Mouse (Mus musculus) kidney, adult 2 months (tissue): ENCODE data around the gene Anp32e. TPM values are rescaled to one million over a fixed set of nuclear protein-coding genes. Genes with fewer than 3 reads are reported as not detected.
"Not testable (repeated sequence)": the region's sequence is repeated elsewhere in the genome, so short reads cannot be mapped to it uniquely, and the experiment has no call there.

Experiments used
- DNase-seq: peaks from one replicate; pipeline ENCODE4 v3.0.0; 2021
- H3K27ac ChIP-seq: fragments of 200-500 bp; 2 replicates; pipeline ENCODE4 v1.5.1; 2012; ENCODE audit warnings: low read depth, low read length, control low read depth, inconsistent platforms; ENCODE audit not compliant: insufficient read depth
- H3K27me3 ChIP-seq: fragments of 200-500 bp; replicated peaks from 2 replicates; pipeline ENCODE4 v1.6.1; 2012; ENCODE audit warnings: mild to moderate bottlenecking, moderate library complexity, low read length, inconsistent platforms; ENCODE audit not compliant: control insufficient read depth, insufficient read depth
- H3K36me3 ChIP-seq: fragments of 200-500 bp; 2 replicates; pipeline ENCODE4 v1.6.1; 2012; ENCODE audit warnings: mild to moderate bottlenecking, moderate library complexity, low read length, inconsistent platforms; ENCODE audit not compliant: control insufficient read depth, insufficient read depth
- H3K4me1 ChIP-seq: fragments of 200-500 bp; 2 replicates; pipeline ENCODE4 v1.6.1; 2011; ENCODE audit warnings: low read length; ENCODE audit not compliant: control insufficient read depth, insufficient read depth
- H3K4me3 ChIP-seq: fragments of 200-500 bp; 2 replicates; pipeline ENCODE4 v1.5.1; 2011; ENCODE audit warnings: mild to moderate bottlenecking, low read depth, low read length, control low read depth; ENCODE audit not compliant: insufficient read depth
- CTCF ChIP-seq: fragments of 200-500 bp; conservative IDR thresholded peaks from 2 replicates; pipeline ENCODE4 v1.5.1; 2011; ENCODE audit warnings: low read depth, mild to moderate bottlenecking, control low read depth, low read length, moderate library complexity, mixed read lengths; ENCODE audit not compliant: insufficient read depth, insufficient read length
- POLR2A ChIP-seq: fragments of 200-500 bp; IDR thresholded peaks from one replicate; pipeline ENCODE4 v1.6.1; 2011; ENCODE audit warnings: low read depth, low read length, control low read depth
- WGBS: fragments of 180-500 bp; shearing (Covaris S2); methylation state at CpG from one replicate; pipeline ENCODE4 v1.1.7; 2018; 5-methylcytosine and 5-hydroxymethylcytosine counted together
- polyA plus RNA-seq: library from polyadenylated mRNA; depleted of rRNA; stranded (reverse); fragments of >200 nt; gene quantifications from 2 replicates; pipeline ENCODE4 v1.2.3, GENCODE M21; 2012

Anp32e gene
- polyA plus RNA-seq, 1 experiment = 18.5 TPM

DNA sequence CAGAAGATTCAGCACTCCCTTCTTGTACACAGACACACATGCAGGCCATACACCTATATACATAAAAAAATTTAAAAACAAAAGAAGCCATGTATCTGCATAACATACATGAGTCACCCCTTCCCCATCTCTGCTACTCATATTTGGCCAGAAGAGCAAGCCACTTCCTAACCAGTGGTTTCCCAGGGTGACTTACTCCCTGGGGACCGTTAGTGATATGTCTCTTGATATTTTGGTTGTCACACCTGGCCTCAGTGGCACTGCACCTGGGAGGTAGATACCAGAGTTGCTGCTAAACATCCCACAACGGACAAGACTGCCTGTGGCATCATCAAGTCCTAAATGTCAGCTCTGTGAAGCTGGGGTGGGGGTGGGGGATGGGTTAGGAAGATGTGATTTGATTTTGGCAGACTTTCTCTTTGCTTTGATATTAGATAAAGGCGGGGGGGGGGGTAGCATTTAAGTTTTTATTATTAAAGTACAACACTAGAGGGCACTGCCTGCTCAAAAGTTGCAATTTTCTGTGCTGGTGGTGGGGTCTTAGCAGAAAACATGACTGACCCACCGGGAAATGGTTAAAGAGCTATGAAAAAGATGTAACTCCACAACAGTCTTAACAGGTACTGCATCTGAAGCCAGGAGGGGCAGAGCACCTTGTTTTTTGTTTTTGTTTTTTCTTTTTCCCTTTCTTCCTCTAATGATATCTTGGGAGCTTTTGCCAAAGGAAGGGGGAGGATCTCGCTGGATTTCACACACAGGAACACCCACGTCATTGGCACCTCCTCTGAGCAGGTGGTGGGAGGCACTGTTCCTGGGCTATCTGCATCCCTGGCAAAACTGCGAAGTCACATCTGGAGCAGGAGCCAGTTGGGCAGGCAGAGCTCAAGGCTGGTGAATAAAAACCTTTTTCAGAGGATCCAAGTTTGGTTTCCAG is 36.7 kb downstream of the Anp32e start:
- Histone ChIP-seq H3K4me3 (no peak overlapping the region), H3K27ac (no peak overlapping the region), H3K36me3 (no peaks in the 10 kb centered on the region), H3K27me3 (no peaks in the 10 kb centered on the region), H3K4me1 (no peaks in the 10 kb centered on the region)
- DNase-seq = no peak
- peak; percentile 35 for TF ChIP-seq CTCF
- TF ChIP-seq POLR2A = no peak
- 6% methylated on average over 7 of the region's 7 CpGs for WGBS

DNA sequence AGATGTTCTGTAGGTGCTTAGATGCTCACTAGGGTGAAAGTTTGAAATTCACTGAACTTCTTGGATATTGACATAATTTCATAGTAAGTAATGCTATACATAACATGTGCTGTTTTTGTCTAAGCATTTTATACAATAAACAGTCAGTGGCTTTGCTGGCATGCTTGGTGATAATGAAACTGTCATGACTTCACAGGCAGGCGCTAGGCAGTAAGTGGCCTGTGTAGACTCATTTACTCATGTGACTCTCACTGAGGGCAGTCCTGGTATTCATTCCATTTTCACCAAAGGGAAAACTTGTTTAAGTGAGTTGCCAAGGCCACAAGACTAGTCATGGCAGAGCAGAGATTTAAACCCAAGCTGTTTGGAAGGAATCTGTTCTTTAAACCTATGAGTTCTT is 40.2 kb downstream of the Anp32e start:
- TF ChIP-seq POLR2A = no peak
- TF ChIP-seq CTCF = no peak
- no peak for DNase-seq
- H3K27me3 ChIP-seq = no peaks in the 10 kb centered on the region
- WGBS = 94% methylated on average over 1 of the region's 1 CpGs
- no peaks in the 10 kb centered on the region for H3K36me3 ChIP-seq
- no peak overlapping the region for H3K4me3 ChIP-seq
- H3K4me1 ChIP-seq = no peaks in the 10 kb centered on the region
- H3K27ac ChIP-seq = no peak overlapping the region

DNA sequence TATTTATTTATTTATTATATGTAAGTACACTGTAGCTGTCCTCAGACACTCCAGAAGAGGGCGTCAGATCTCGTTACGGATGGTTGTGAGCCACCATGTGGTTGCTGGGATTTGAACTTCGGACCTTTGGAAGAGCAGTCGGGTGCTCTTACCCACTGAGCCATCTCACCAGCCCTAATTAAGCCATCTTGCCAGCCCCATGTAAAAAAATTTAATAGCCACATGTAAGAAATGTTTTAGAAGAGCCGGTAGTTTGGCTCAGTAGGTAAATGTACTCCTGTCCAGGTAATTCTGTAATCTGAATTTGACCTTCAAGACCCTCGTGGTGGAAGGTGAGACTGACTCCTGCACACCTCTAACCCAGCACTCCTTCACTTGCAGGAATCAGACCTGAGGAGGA is 41.6 kb downstream of the Anp32e start:
- WGBS = 53% methylated on average over 7 of the region's 7 CpGs

DNA sequence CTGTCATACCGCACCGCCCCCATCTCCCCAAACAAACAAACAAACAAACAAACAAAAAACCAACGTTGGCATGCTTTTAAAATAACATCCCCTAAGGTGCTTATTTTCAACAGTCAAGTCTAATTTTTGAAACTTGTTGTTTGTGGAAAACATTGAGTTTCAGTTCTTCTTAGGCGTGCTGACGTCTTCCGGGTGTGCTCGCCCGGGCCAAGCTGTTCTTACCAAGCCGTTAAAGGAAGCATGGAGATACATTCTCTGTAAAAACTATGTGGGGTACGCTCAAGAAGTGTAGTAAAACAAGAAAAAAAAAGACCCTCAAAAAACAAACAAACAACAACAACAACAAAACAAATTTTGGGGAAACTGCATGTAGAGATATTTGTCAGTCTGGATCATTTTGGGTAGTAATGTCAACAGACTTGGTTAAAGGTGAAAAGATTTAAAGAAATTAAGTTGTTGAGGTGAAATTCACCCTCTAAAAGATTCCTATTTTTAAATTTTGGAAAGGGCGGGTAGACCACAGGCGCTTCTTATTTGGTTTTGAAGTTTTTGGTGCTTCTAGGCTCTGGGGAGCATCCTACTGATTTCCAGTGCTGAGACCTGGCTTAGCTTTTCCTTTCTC is 43.3 kb downstream of the Anp32e start:
- Histone ChIP-seq H3K36me3 (no peaks in the 10 kb centered on the region), H3K4me1 (no peaks in the 10 kb centered on the region), H3K27me3 (no peaks in the 10 kb centered on the region), H3K4me3 (no peak overlapping the region), H3K27ac (no peak overlapping the region)
- TF ChIP-seq POLR2A = no peak
- no peak for TF ChIP-seq CTCF
- 80% methylated on average over 12 of the region's 12 CpGs for WGBS
- no peak for DNase-seq

More for the DNA sequence above, 41.6 kb downstream of the Anp32e start:
- not testable (repeated sequence) for H3K27me3 ChIP-seq, H3K4me3 ChIP-seq, H3K36me3 ChIP-seq, DNase-seq, H3K27ac ChIP-seq, H3K4me1 ChIP-seq

DNA sequence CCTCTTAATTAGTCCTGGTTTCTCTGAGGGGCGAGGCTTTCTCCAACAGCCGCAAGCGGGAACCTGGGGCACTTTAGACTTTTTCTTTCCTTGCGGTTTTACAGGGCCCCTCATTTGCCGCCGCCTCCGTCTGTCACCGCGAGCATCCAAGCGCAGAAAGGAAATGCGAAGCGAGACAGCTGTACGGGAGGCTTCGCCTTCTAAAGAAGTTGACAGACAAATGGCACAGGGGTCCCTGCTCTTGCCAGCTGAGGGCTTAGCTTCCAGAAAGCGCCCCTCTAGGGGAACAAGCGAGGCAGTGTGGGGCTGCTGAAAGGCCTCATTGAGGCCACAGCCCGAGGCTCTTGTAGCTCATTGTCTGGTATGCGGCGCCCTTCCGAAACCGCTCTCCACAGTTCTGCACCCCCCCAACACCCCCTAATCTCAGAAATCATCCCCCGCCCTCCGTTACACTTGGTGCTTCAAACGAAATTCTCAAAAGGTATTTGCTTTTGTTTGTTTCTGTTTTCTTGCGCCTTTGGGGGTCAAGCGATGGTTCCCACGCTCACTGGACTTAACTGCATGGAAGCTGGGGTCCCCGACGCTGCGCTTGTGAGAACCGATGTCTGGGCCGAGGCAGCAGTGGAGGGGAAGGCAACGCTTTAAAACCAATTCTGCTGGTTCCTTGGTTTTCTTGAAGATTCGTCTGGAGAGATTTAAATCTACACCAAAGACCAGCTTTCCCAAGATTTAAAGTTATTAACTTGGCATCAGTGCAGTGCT is 44.0 kb downstream of the Anp32e start:
- H3K36me3 ChIP-seq = no peaks in the 10 kb centered on the region
- TF ChIP-seq CTCF (no peak), POLR2A (no peak)
- WGBS = 21% methylated on average over 34 of the region's 34 CpGs
- H3K4me1 ChIP-seq = no peaks in the 10 kb centered on the region
- no peaks in the 10 kb centered on the region for H3K27me3 ChIP-seq
- DNase-seq = no peak
- H3K27ac ChIP-seq = no peak overlapping the region
- no peak overlapping the region for H3K4me3 ChIP-seq

DNA sequence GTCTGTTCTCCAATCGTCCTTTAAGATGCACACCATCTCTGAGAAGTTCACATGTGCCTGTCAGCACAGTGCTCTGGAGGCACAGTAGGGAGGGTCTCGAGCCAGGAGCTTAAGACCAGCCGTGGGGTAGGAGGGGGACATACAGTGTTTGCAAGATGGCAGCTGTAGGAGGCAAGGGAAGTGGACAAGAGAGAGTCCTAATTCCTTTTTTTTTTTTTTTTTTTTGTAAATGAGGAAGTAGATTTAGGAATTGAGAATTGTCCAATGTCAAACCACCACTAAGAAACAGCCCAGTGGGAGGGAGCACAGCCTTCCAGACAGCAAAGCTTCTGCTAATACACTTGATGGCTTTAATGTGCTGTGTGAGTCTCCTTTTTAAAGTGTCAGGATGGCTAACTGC is 48.0 kb downstream of the Anp32e start:
- Histone ChIP-seq H3K4me3 (no peak overlapping the region), H3K27me3 (no peaks in the 10 kb centered on the region), H3K36me3 (no peaks in the 10 kb centered on the region), H3K4me1 (no peaks in the 10 kb centered on the region), H3K27ac (no peak overlapping the region)
- 71% methylated on average over 3 of the region's 3 CpGs for WGBS
- no peak for DNase-seq
- TF ChIP-seq CTCF (no peak), POLR2A (no peak)

DNA sequence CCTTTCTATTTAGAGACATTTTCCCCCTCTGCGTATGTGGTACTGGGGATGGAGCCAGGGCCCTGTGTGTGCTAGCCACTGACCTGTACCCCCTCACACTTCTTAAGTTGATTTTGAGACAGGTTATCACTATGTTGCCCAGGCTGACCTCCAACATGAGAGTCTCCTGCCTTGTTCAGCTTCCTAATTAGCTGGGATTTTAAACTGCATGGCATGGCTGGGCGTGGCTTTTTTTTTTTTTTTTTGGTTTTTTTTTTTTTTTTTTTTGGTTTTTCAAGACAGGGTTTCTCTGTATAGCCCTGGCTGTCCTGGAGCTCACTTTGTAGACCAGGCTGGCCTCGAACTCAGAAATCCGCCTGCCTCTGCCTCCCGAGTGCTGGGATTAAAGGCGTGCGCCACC is 48.5 kb downstream of the Anp32e start:
- not testable (repeated sequence) for DNase-seq, H3K4me3 ChIP-seq, H3K36me3 ChIP-seq, H3K27me3 ChIP-seq, H3K4me1 ChIP-seq
- H3K27ac ChIP-seq = 0 out of 2 replicates have a peak overlapping the region, but pooled peaks have one; percentile 9
- WGBS = 93% methylated on average over 5 of the region's 7 CpGs
